Mouse (Mus musculus) embryonic fibroblast, embryonic 13.5 days (primary cell): ENCODE measurements around the gene Ccl22.

ENCODE experiments used
- CTCF ChIP-seq: IDR thresholded peaks from 2 replicates; pipeline ENCODE4 v1.5.1; 2011; ENCODE audit warnings: mild to moderate bottlenecking, control low read depth, low read length, moderate library complexity, borderline replicate concordance; ENCODE audit not compliant: insufficient read depth
- POLR2A ChIP-seq: IDR thresholded peaks from 2 replicates; pipeline ENCODE4 v1.6.1; 2011; ENCODE audit warnings: low read depth, mild to moderate bottlenecking, control low read depth, low read length, moderate library complexity

DNA sequence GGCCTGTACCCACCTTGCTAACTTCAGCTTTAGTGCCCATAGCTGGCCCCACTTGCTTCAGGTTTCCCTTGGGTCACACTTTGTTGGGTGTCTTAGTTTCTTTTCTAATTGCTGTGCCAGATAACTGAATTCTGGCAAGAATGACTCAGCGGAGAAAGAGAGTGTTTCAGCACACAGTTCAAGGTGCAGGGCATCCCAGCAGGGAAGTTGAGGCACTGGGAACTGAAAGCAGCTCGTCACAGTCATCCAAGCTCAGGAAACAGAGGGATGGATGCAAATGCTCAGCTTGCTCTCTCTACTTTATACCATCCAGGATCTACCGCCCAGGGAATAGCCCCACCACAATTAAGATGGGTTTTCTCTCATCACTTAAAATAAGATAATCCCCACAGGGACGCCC is 3.0 kb downstream of the Ccl22 start:
- TF ChIP-seq POLR2A (no peak), CTCF (no peak)
